Mouse (Mus musculus): Measurements from ENCODE around the gene Isy1. TPM values are rescaled to one million over a fixed set of nuclear protein-coding genes. Genes with fewer than 3 reads are reported as not detected.

Gene Isy1
- polyA plus RNA-seq, 1 experiment from 2014 or later: 17.5 TPM

GRCm38 (mm10) chr6:87875083-87875482, 36.5 kb upstream of the Isy1 start:
- Histone ChIP-seq H3K9ac (ENCODE audit: low read depth, low read length) (no peak overlapping the region), H3K4me3 (ENCODE audit: low read depth, low read length) (no peak overlapping the region), H3K9me3 (replicated peaks; ENCODE audit: control insufficient read depth, low read length) (no peaks in the 10 kb centered on the region), H3K36me3 (ENCODE audit: control insufficient read depth, insufficient read depth) (no peaks in the 10 kb centered on the region), H3K4me1 (ENCODE audit: control insufficient read depth, low read depth, low read length) (peaks cover 16% of the 10 kb centered on the region), H3K27me3 (ENCODE audit: control insufficient read depth, insufficient read depth, low read depth, low read length) (no peaks in the 10 kb centered on the region), H3K27ac (ENCODE audit: low read length) (no peak overlapping the region), H3K4me2 (ENCODE audit: low read depth, low read length) (no peak overlapping the region)
- ATAC-seq (ENCODE audit: low read depth): no peak
- 66% methylated on average over 1 of the region's 1 CpGs for WGBS (ENCODE audit: insufficient replicate concordance)

GRCm38 (mm10) chr6:87873963-87874362, 35.4 kb upstream of the Isy1 start:
- no peak overlapping the region for H3K4me2 ChIP-seq (ENCODE audit: low read depth, low read length)
- no peak overlapping the region for H3K27ac ChIP-seq (ENCODE audit: low read length)
- no peak overlapping the region for H3K4me3 ChIP-seq (ENCODE audit: low read depth, low read length)
- no peaks in the 10 kb centered on the region for H3K36me3 ChIP-seq (ENCODE audit: control insufficient read depth, insufficient read depth)
- no peak for ATAC-seq (ENCODE audit: low read depth)
- no peaks in the 10 kb centered on the region for H3K27me3 ChIP-seq (ENCODE audit: control insufficient read depth, insufficient read depth, low read depth, low read length)
- H3K4me1 ChIP-seq (ENCODE audit: control insufficient read depth, low read depth, low read length): peaks cover 20% of the 10 kb centered on the region
- no peaks in the 10 kb centered on the region for H3K9me3 ChIP-seq (replicated peaks; ENCODE audit: control insufficient read depth, low read length)
- 61% methylated on average over 2 of the region's 2 CpGs for WGBS (ENCODE audit: insufficient replicate concordance)
- H3K9ac ChIP-seq (ENCODE audit: low read depth, low read length): no peak overlapping the region

- ATAC-seq (ENCODE audit: low read depth): peak; percentile 68
- Histone ChIP-seq H3K4me2 (ENCODE audit: low read depth, low read length) (no peak overlapping the region), H3K36me3 (ENCODE audit: control insufficient read depth, insufficient read depth) (no peaks in the 10 kb centered on the region), H3K9me3 (replicated peaks; ENCODE audit: control insufficient read depth, low read length) (no peaks in the 10 kb centered on the region), H3K27ac (ENCODE audit: low read length) (peak overlapping the region; percentile 4; the same call in 1 of the 2 replicates), H3K4me1 (ENCODE audit: control insufficient read depth, low read depth, low read length) (peaks cover 28% of the 10 kb centered on the region), H3K27me3 (ENCODE audit: control insufficient read depth, insufficient read depth, low read depth, low read length) (no peaks in the 10 kb centered on the region), H3K4me3 (ENCODE audit: low read depth, low read length) (no peak overlapping the region), H3K9ac (ENCODE audit: low read depth, low read length) (no peak overlapping the region)
- 32% methylated on average over 1 of the region's 1 CpGs for WGBS (ENCODE audit: insufficient replicate concordance)
Observed at GRCm38 (mm10) chr6:87873104-87873503, 34.5 kb upstream of the Isy1 start.

GRCm38 (mm10) chr6:87871240-87871639, 32.6 kb upstream of the Isy1 start:
- WGBS (ENCODE audit: insufficient replicate concordance): 72% methylated on average over 7 of the region's 7 CpGs

GRCm38 (mm10) chr6:87870440-87870839, 31.8 kb upstream of the Isy1 start:
- Histone ChIP-seq H3K27me3 (ENCODE audit: control insufficient read depth, insufficient read depth, low read depth, low read length) (no peaks in the 10 kb centered on the region), H3K36me3 (ENCODE audit: control insufficient read depth, insufficient read depth) (no peaks in the 10 kb centered on the region), H3K9me3 (replicated peaks; ENCODE audit: control insufficient read depth, low read length) (no peaks in the 10 kb centered on the region), H3K9ac (ENCODE audit: low read depth, low read length) (no peak overlapping the region), H3K4me1 (ENCODE audit: control insufficient read depth, low read depth, low read length) (peaks cover 38% of the 10 kb centered on the region), H3K4me2 (ENCODE audit: low read depth, low read length) (no peak overlapping the region), H3K27ac (ENCODE audit: low read length) (no peak overlapping the region), H3K4me3 (ENCODE audit: low read depth, low read length) (no peak overlapping the region)
- WGBS (ENCODE audit: insufficient replicate concordance): 8% methylated on average over 1 of the region's 1 CpGs
- peak; percentile 72 for ATAC-seq (ENCODE audit: low read depth)

More at GRCm38 (mm10) chr6:87871240-87871639, 32.6 kb upstream of the Isy1 start:
- Histone ChIP-seq H3K9ac (ENCODE audit: low read depth, low read length) (no peak overlapping the region), H3K36me3 (ENCODE audit: control insufficient read depth, insufficient read depth) (no peaks in the 10 kb centered on the region), H3K27me3 (ENCODE audit: control insufficient read depth, insufficient read depth, low read depth, low read length) (no peaks in the 10 kb centered on the region), H3K4me2 (ENCODE audit: low read depth, low read length) (no peak overlapping the region), H3K4me3 (ENCODE audit: low read depth, low read length) (no peak overlapping the region), H3K27ac (ENCODE audit: low read length) (no peak overlapping the region), H3K4me1 (ENCODE audit: control insufficient read depth, low read depth, low read length) (peaks cover 40% of the 10 kb centered on the region), H3K9me3 (replicated peaks; ENCODE audit: control insufficient read depth, low read length) (no peaks in the 10 kb centered on the region)
- ATAC-seq (ENCODE audit: low read depth): no peak

- peak; percentile 37; the same call in 1 of the 2 replicates for ATAC-seq (ENCODE audit: low read depth)
Observed at GRCm38 (mm10) chr6:87868871-87869506, 30.4 kb upstream of the Isy1 start.

GRCm38 (mm10) chr6:87867256-87867655, 28.7 kb upstream of the Isy1 start:
- H3K4me2 ChIP-seq (ENCODE audit: low read depth, low read length): no peak overlapping the region
- peak; percentile 20; the same call in 1 of the 2 replicates for ATAC-seq (ENCODE audit: low read depth)
- peak overlapping the region; percentile 61 for H3K27ac ChIP-seq (ENCODE audit: low read length)
- H3K9ac ChIP-seq (ENCODE audit: low read depth, low read length): no peak overlapping the region
- H3K4me3 ChIP-seq (ENCODE audit: low read depth, low read length): no peak overlapping the region
- WGBS (ENCODE audit: insufficient replicate concordance): 19% methylated on average over 2 of the region's 2 CpGs
- peaks cover 38% of the 10 kb centered on the region for H3K4me1 ChIP-seq (ENCODE audit: control insufficient read depth, low read depth, low read length)
- H3K9me3 ChIP-seq (replicated peaks; ENCODE audit: control insufficient read depth, low read length): no peaks in the 10 kb centered on the region
- H3K36me3 ChIP-seq (ENCODE audit: control insufficient read depth, insufficient read depth): no peaks in the 10 kb centered on the region
- no peaks in the 10 kb centered on the region for H3K27me3 ChIP-seq (ENCODE audit: control insufficient read depth, insufficient read depth, low read depth, low read length)

More at GRCm38 (mm10) chr6:87868871-87869506, 30.4 kb upstream of the Isy1 start:
- 41% methylated on average over 9 of the region's 9 CpGs for WGBS (ENCODE audit: insufficient replicate concordance)
- Histone ChIP-seq H3K27me3 (ENCODE audit: control insufficient read depth, insufficient read depth, low read depth, low read length) (no peaks in the 10 kb centered on the region), H3K36me3 (ENCODE audit: control insufficient read depth, insufficient read depth) (no peaks in the 10 kb centered on the region), H3K4me2 (ENCODE audit: low read depth, low read length) (no peak overlapping the region), H3K9me3 (replicated peaks; ENCODE audit: control insufficient read depth, low read length) (no peaks in the 10 kb centered on the region), H3K27ac (ENCODE audit: low read length) (peak overlapping the region; percentile 24; the same call in 1 of the 2 replicates), H3K4me3 (ENCODE audit: low read depth, low read length) (no peak overlapping the region), H3K4me1 (ENCODE audit: control insufficient read depth, low read depth, low read length) (peaks cover 38% of the 10 kb centered on the region), H3K9ac (ENCODE audit: low read depth, low read length) (no peak overlapping the region)

- Histone ChIP-seq H3K27ac (ENCODE audit: low read length) (peak overlapping the region; percentile 3; the same call in 1 of the 2 replicates), H3K36me3 (ENCODE audit: control insufficient read depth, insufficient read depth) (no peaks in the 10 kb centered on the region), H3K4me2 (ENCODE audit: low read depth, low read length) (no peak overlapping the region), H3K4me1 (ENCODE audit: control insufficient read depth, low read depth, low read length) (peaks cover 38% of the 10 kb centered on the region), H3K4me3 (ENCODE audit: low read depth, low read length) (no peak overlapping the region), H3K9ac (ENCODE audit: low read depth, low read length) (no peak overlapping the region), H3K27me3 (ENCODE audit: control insufficient read depth, insufficient read depth, low read depth, low read length) (no peaks in the 10 kb centered on the region), H3K9me3 (replicated peaks; ENCODE audit: control insufficient read depth, low read length) (no peaks in the 10 kb centered on the region)
- WGBS (ENCODE audit: insufficient replicate concordance): 71% methylated on average over 6 of the region's 6 CpGs
- peak; percentile 49; the same call in 1 of the 2 replicates for ATAC-seq (ENCODE audit: low read depth)
Observed at GRCm38 (mm10) chr6:87866211-87866610, 27.6 kb upstream of the Isy1 start.

- Histone ChIP-seq H3K4me2 (ENCODE audit: low read depth, low read length) (no peak overlapping the region), H3K27ac (ENCODE audit: low read length) (no peak overlapping the region), H3K27me3 (ENCODE audit: control insufficient read depth, insufficient read depth, low read depth, low read length) (no peaks in the 10 kb centered on the region), H3K36me3 (ENCODE audit: control insufficient read depth, insufficient read depth) (no peaks in the 10 kb centered on the region), H3K4me3 (ENCODE audit: low read depth, low read length) (no peak overlapping the region), H3K4me1 (ENCODE audit: control insufficient read depth, low read depth, low read length) (peaks cover 10% of the 10 kb centered on the region), H3K9me3 (replicated peaks; ENCODE audit: control insufficient read depth, low read length) (no peaks in the 10 kb centered on the region), H3K9ac (ENCODE audit: low read depth, low read length) (no peak overlapping the region)
- WGBS (ENCODE audit: insufficient replicate concordance): 33% methylated on average over 1 of the region's 1 CpGs
- ATAC-seq (ENCODE audit: low read depth): no peak
Observed at GRCm38 (mm10) chr6:87857071-87857470, 18.5 kb upstream of the Isy1 start.
